Mouse (Mus musculus): Measurements from ENCODE around the gene Plaur.

GRCm38 (mm10) chr7:24419579-24419978 lies 42.7 kb upstream of the Plaur start:
- no peak for TF ChIP-seq CTCF (IDR thresholded peaks at IDR 0.05; ENCODE audit: borderline replicate concordance, extremely low read depth, insufficient read depth, insufficient read length)
- TF ChIP-seq POLR2A (IDR thresholded peaks at IDR 0.05; ENCODE audit: borderline replicate concordance, extremely low read depth, insufficient read depth, insufficient read length, poor library complexity, severe bottlenecking) = no peak

All from brain, embryonic 14.5 days (tissue).